Mouse (Mus musculus) erythroblast, embryonic 14.5 days (primary cell): ENCODE results near the gene Rab7b.

Experiments
- GATA1 ChIP-seq: IDR thresholded peaks from 2 replicates; pipeline ENCODE4 v1.6.1; 2012; ENCODE audit warnings: low read length, inconsistent platforms, mixed read lengths
- TAL1 ChIP-seq: IDR thresholded peaks from 3 replicates; pipeline ENCODE4 v1.6.1; 2012; ENCODE audit warnings: low read length, inconsistent platforms, mixed read lengths

- TF ChIP-seq GATA1: no peak
- no peak for TF ChIP-seq TAL1
These were observed 26.2 kb downstream of the Rab7b start for GRCm38 (mm10) chr1:131714388-131715337.
